Mouse (Mus musculus) MEL (cell line): Measurements from ENCODE around the gene Gm3336. TPM values are rescaled to one million over a fixed set of nuclear protein-coding genes. Genes with fewer than 3 reads are reported as not detected.

Source experiments
- DNase-seq: peaks from one replicate; pipeline ENCODE4 v3.0.0; 2011; ENCODE audit warnings: low read depth, low spot score
- H3K27ac ChIP-seq: 2 replicates; pipeline ENCODE4 v1.5.1; 2012; ENCODE audit warnings: low read depth, mild to moderate bottlenecking, control low read depth, low read length, moderate library complexity; ENCODE audit not compliant: control insufficient read depth
- H3K27me3 ChIP-seq, 2 experiments: fragments of 150-350 bp in 1 of 2; sonication (generic) in 1 of 2; 2 replicates each; pipeline ENCODE4 v1.6.1; 2012; ENCODE audit warnings: low read length in 2 of 2, mild to moderate bottlenecking in 2 of 2, improper control_type of control experiment in 1 of 2, moderate library complexity in 1 of 2; ENCODE audit not compliant: insufficient read depth in 2 of 2, control insufficient read depth in 1 of 2
- H3K36me3 ChIP-seq, 2 experiments: 2 replicates each; pipeline ENCODE4 v1.6.1; 2012 to 2014; ENCODE audit warnings: low read length in 2 of 2, improper control_type of control experiment in 1 of 2, inconsistent platforms in 1 of 2, mild to moderate bottlenecking in 1 of 2; ENCODE audit not compliant: insufficient read depth in 2 of 2, control insufficient read depth in 1 of 2
- H3K4me1 ChIP-seq, 2 experiments: fragments of 150-350 bp in 1 of 2; sonication (generic) in 1 of 2; 2 replicates each; pipeline ENCODE4 v1.6.1; 2012; ENCODE audit warnings: low read length in 2 of 2, improper control_type of control experiment in 1 of 2, mild to moderate bottlenecking in 1 of 2; ENCODE audit not compliant: insufficient read depth in 2 of 2, control insufficient read depth in 1 of 2
- H3K4me3 ChIP-seq, 2 experiments: fragments of 150-350 bp in 1 of 2; sonication (generic) in 1 of 2; 2 replicates each; pipeline ENCODE4 v1.5.1; 2012; ENCODE audit warnings: low read depth in 2 of 2, low read length in 2 of 2, mild to moderate bottlenecking in 2 of 2, moderate library complexity in 2 of 2, control low read depth in 1 of 2, improper control_type of control experiment in 1 of 2; ENCODE audit not compliant: control insufficient read depth in 1 of 2, insufficient read depth in 1 of 2
- H3K79me2 ChIP-seq: 2 replicates; pipeline ENCODE4 v1.6.1; 2012; ENCODE audit warnings: mild to moderate bottlenecking, low read length, moderate library complexity; ENCODE audit not compliant: control insufficient read depth, poor library complexity, insufficient read depth
- H3K9ac ChIP-seq: 2 replicates; pipeline ENCODE4 v1.6.1; 2012; ENCODE audit warnings: low read depth, mild to moderate bottlenecking, control low read depth, low read length, moderate library complexity; ENCODE audit not compliant: control insufficient read depth, poor library complexity, severe bottlenecking
- H3K9me3 ChIP-seq: fragments of 150-350 bp; sonication (generic); replicated peaks from 2 replicates; pipeline ENCODE4 v1.6.1; 2012; ENCODE audit warnings: mild to moderate bottlenecking, low read length, improper control_type of control experiment, moderate library complexity; ENCODE audit not compliant: insufficient read depth
- CHD1 ChIP-seq: IDR thresholded peaks from 2 replicates; pipeline ENCODE4 v1.6.1; 2012; ENCODE audit warnings: low read depth, mild to moderate bottlenecking, inconsistent platforms, low read length, improper control_type of control experiment
- CTCF ChIP-seq, 3 experiments: IDR thresholded peaks in 2 of 3; conservative IDR thresholded peaks in 1 of 3; 2 replicates each; pipeline ENCODE4 v1.5.1; 2011 to 2012; ENCODE audit warnings: low read length in 3 of 3, low read depth in 2 of 3, mild to moderate bottlenecking in 2 of 3, improper control_type of control experiment in 1 of 3, inconsistent platforms in 1 of 3, mixed read lengths in 1 of 3, moderate library complexity in 1 of 3; ENCODE audit not compliant: control insufficient read depth in 1 of 3, insufficient read depth in 1 of 3, poor library complexity in 1 of 3, severe bottlenecking in 1 of 3
- E2F4 ChIP-seq: IDR thresholded peaks from 2 replicates; pipeline ENCODE4 v1.6.1; 2011; ENCODE audit warnings: low read depth, low read length, improper control_type of control experiment, borderline replicate concordance
- ETS1 ChIP-seq: IDR thresholded peaks from 2 replicates; pipeline ENCODE4 v1.6.1; 2012; ENCODE audit warnings: low read depth, mild to moderate bottlenecking, inconsistent platforms, low read length, improper control_type of control experiment, moderate library complexity
- GABPA ChIP-seq: IDR thresholded peaks from 2 replicates; pipeline ENCODE4 v1.6.1; 2012; ENCODE audit warnings: low read depth, mild to moderate bottlenecking, inconsistent platforms, low read length, improper control_type of control experiment, moderate library complexity
- HCFC1 ChIP-seq: IDR thresholded peaks from 2 replicates; pipeline ENCODE4 v1.6.1; 2012; ENCODE audit warnings: low read depth, mild to moderate bottlenecking, inconsistent platforms, low read length, improper control_type of control experiment, moderate library complexity
- JUND ChIP-seq: IDR thresholded peaks from 2 replicates; pipeline ENCODE4 v1.6.1; 2011; ENCODE audit warnings: low read depth, mild to moderate bottlenecking, improper control_type of control experiment, low read length
- KAT2A ChIP-seq: conservative IDR thresholded peaks from 2 replicates; pipeline ENCODE4 v1.6.1; 2012; ENCODE audit warnings: low read depth, low read length, improper control_type of control experiment, inconsistent platforms
- MAX ChIP-seq: IDR thresholded peaks from 2 replicates; pipeline ENCODE4 v1.6.1; 2011; ENCODE audit warnings: low read length, improper control_type of control experiment
- MYB ChIP-seq: IDR thresholded peaks from 2 replicates; pipeline ENCODE4 v1.6.1; 2011; ENCODE audit warnings: mild to moderate bottlenecking, low read depth, low read length, improper control_type of control experiment
- MYC ChIP-seq: IDR thresholded peaks from 2 replicates; pipeline ENCODE4 v1.6.1; 2011; ENCODE audit warnings: low read depth, mild to moderate bottlenecking, low read length, improper control_type of control experiment, moderate library complexity
- NELFE ChIP-seq: IDR thresholded peaks from 2 replicates; pipeline ENCODE4 v1.6.1; 2011; ENCODE audit warnings: low read depth, low read length, improper control_type of control experiment
- NRF1 ChIP-seq: IDR thresholded peaks from 2 replicates; pipeline ENCODE4 v1.6.1; 2014; ENCODE audit warnings: low read depth, mild to moderate bottlenecking, inconsistent platforms, low read length, improper control_type of control experiment, moderate library complexity; ENCODE audit not compliant: poor library complexity, insufficient read depth, severe bottlenecking
- POLR2A ChIP-seq, 2 experiments: IDR thresholded peaks; 2 replicates each; pipeline ENCODE4 v1.6.1; 2011 to 2012; ENCODE audit warnings: low read length in 2 of 2, mild to moderate bottlenecking in 2 of 2, control low read depth in 1 of 2, improper control_type of control experiment in 1 of 2, low read depth in 1 of 2, moderate library complexity in 1 of 2; ENCODE audit not compliant: control insufficient read depth in 1 of 2, insufficient read depth in 1 of 2, poor library complexity in 1 of 2
- POLR2AphosphoS2 ChIP-seq: IDR thresholded peaks from 2 replicates; pipeline ENCODE4 v1.6.1; 2011; ENCODE audit warnings: low read length, improper control_type of control experiment
- POLR2AphosphoS5 ChIP-seq: IDR thresholded peaks from 2 replicates; pipeline ENCODE4 v1.6.1; 2012; ENCODE audit warnings: low read depth, borderline replicate concordance, mild to moderate bottlenecking, inconsistent platforms, low read length, moderate library complexity, mixed read lengths
- RAD21 ChIP-seq: IDR thresholded peaks from 2 replicates; pipeline ENCODE4 v1.6.1; 2011; ENCODE audit warnings: mild to moderate bottlenecking, low read depth, low read length, improper control_type of control experiment
- SIN3A ChIP-seq: IDR thresholded peaks from 2 replicates; pipeline ENCODE4 v1.6.1; 2012; ENCODE audit warnings: low read length, improper control_type of control experiment, inconsistent platforms
- TAL1 ChIP-seq: IDR thresholded peaks from 2 replicates; pipeline ENCODE4 v1.6.1; 2012; ENCODE audit warnings: mild to moderate bottlenecking, inconsistent platforms, low read length, moderate library complexity, mixed read lengths
- UBTF ChIP-seq: IDR thresholded peaks from 2 replicates; pipeline ENCODE4 v1.6.1; 2012; ENCODE audit warnings: low read depth, mild to moderate bottlenecking, inconsistent platforms, low read length, improper control_type of control experiment, moderate library complexity, borderline replicate concordance; ENCODE audit not compliant: insufficient read depth
- USF1 ChIP-seq: IDR thresholded peaks from 2 replicates; pipeline ENCODE4 v1.6.1; 2014; ENCODE audit warnings: low read depth, mild to moderate bottlenecking, inconsistent platforms, low read length, improper control_type of control experiment, moderate library complexity
- ZC3H11A ChIP-seq: IDR thresholded peaks from 2 replicates; pipeline ENCODE4 v1.6.1; 2012; ENCODE audit warnings: low read depth, mild to moderate bottlenecking, inconsistent platforms, low read length, improper control_type of control experiment
- ZKSCAN1 ChIP-seq: IDR thresholded peaks from 2 replicates; pipeline ENCODE4 v1.6.1; 2012; ENCODE audit warnings: low read depth, mild to moderate bottlenecking, inconsistent platforms, low read length, improper control_type of control experiment, moderate library complexity
- polyA plus RNA-seq, 2 experiments: library from polyadenylated mRNA; stranded (reverse) in 1 of 2; unstranded in 1 of 2; fragments of >175 nt in 1 of 2; fragments of >200 nt in 1 of 2; gene quantifications; 2 replicates each; pipeline versions ENCODE4 v1.2.1 to v1.2.4; 2012; ENCODE audit warnings: low replicate concordance in 2 of 2, low read depth in 1 of 2; ENCODE audit not compliant: insufficient read length in 2 of 2, insufficient read depth in 1 of 2, missing spikeins in 1 of 2
- total RNA-seq: library from RNA; depleted of rRNA; stranded (reverse); fragments of 300-350 nt; gene quantifications from 2 replicates; pipeline ENCODE4 v1.2.3, GENCODE M21; 2012

Gene Gm3336
- total and polyA plus RNA-seq, 3 experiments: 0.19 to 0.72 TPM; not detected in 1

DNA sequence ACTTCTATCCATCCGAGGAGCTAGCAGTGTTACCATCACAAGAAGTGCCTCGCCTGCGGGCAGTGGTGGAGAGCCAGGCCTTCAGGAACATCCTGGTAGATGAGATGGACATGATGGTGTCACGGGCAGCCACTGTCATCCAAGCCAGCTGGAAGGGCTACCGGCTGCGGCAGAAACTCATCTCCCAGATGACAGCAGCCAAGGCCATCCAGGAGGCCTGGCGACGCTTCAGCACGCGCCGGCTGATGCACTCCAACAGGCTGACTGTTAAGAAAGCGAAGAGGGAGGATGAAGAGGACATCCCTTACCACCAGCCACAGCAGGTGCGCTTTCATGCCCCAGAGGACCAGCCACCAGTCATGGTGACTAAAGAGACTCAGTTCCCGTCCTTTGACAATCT lies 10.1 kb upstream of the Gm3336 start:
- no peak overlapping the region for H3K27ac ChIP-seq
- H3K4me1 ChIP-seq: no peaks in the 10 kb centered on the region
- no peak for DNase-seq
- H3K9ac ChIP-seq: no peak overlapping the region
- no peaks in the 10 kb centered on the region for H3K79me2 ChIP-seq
- no peak overlapping the region for H3K4me3 ChIP-seq
- no peaks in the 10 kb centered on the region for H3K36me3 ChIP-seq
- H3K9me3 ChIP-seq: no peaks in the 10 kb centered on the region
- no peaks in the 10 kb centered on the region for H3K27me3 ChIP-seq
- TF ChIP-seq NRF1 (no peak), E2F4 (no peak), USF1 (no peak), HCFC1 (no peak), CTCF (IDR thresholded peaks at IDR 0.05 in 2 of 3, conservative IDR thresholded peaks at IDR 0.05 in 1 of 3; ENCODE audit: control insufficient read depth in 1 of 3, insufficient read depth in 1 of 3, low read depth in 2 of 3, low read length in 3 of 3, poor library complexity in 1 of 3, severe bottlenecking in 1 of 3) (no peak), POLR2A (IDR thresholded peaks at IDR 0.05; ENCODE audit: control insufficient read depth in 1 of 2, insufficient read depth in 1 of 2, low read depth in 1 of 2, low read length in 2 of 2, poor library complexity in 1 of 2) (no peak), MAX (no peak), TAL1 (no peak), CHD1 (no peak), SIN3A (no peak), JUND (no peak), GABPA (no peak), MYB (no peak), POLR2AphosphoS2 (no peak), MYC (no peak), ZKSCAN1 (no peak), RAD21 (no peak)

DNA sequence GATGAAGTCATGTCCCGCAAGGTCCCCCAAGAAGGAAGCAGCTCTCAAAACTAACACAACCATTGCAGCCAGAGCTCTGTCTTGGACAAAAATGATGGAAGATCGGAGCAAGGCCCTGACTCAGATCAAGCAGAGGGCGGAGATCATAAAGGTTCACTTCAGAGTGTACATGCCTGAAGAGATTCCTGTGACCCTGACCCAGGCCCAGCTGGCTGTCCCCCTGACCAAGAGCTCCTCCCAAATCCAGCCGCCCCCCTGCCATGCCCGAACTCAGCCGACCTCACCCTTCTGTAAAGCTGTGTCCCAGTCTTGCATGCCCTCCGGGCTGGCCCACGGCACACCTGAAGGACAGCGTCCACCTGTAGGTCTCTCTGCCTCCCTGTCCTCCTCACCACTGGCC lies 8.5 kb upstream of the Gm3336 start:
- TF ChIP-seq E2F4 (no peak), ETS1 (no peak), MAX (no peak), POLR2AphosphoS5 (no peak), HCFC1 (no peak), SIN3A (no peak), GABPA (no peak), UBTF (no peak), NELFE (no peak), ZC3H11A (no peak), KAT2A (no peak), NRF1 (no peak)
- Histone ChIP-seq H3K9ac (no peak overlapping the region), H3K36me3 (no peaks in the 10 kb centered on the region), H3K27me3 (no peaks in the 10 kb centered on the region), H3K4me3 (no peak overlapping the region), H3K27ac (no peak overlapping the region), H3K9me3 (no peaks in the 10 kb centered on the region), H3K79me2 (no peaks in the 10 kb centered on the region), H3K4me1 (no peaks in the 10 kb centered on the region)
- no peak for DNase-seq
